Mouse (Mus musculus) spleen, postnatal 36 days (tissue): ENCODE data around the gene Slc16a11.

ENCODE experiments used
- DNase-seq, 2 experiments: peaks; one replicate each; pipeline ENCODE4 v3.0.0; 2022; ENCODE audit warnings: low spot score in 2 of 2, mixed read lengths in 1 of 2

Gene Slc16a11

GRCm38 (mm10) chr11:70200036-70200608, 12.4 kb upstream of the Slc16a11 start:
- no peak for DNase-seq

GRCm38 (mm10) chr11:70201691-70202090, 10.9 kb upstream of the Slc16a11 start:
- peak; percentile 60 to 68 for DNase-seq

- DNase-seq, result no peak
These were observed 5.8 kb upstream of the Slc16a11 start for GRCm38 (mm10) chr11:70206801-70207200.

GRCm38 (mm10) chr11:70207283-70207682, 5.3 kb upstream of the Slc16a11 start:
- DNase-seq, result no peak

GRCm38 (mm10) chr11:70208778-70209388, 3.7 kb upstream of the Slc16a11 start:
- no peak for DNase-seq

- no peak for DNase-seq
These were observed 1.9 kb upstream of the Slc16a11 start for GRCm38 (mm10) chr11:70210681-70211080.

- DNase-seq, result no peak
These were observed 580 bp upstream of the Slc16a11 start for GRCm38 (mm10) chr11:70211972-70212371.

- DNase-seq, result peak; percentile 44 to 58
These were observed 344 bp downstream of the Slc16a11 start for GRCm38 (mm10) chr11:70212896-70213295.

- DNase-seq, result no peak
These were observed 1.2 kb downstream of the Slc16a11 start for GRCm38 (mm10) chr11:70213736-70214135.

- no peak for DNase-seq
These were observed 1.8 kb downstream of the Slc16a11 start for GRCm38 (mm10) chr11:70214191-70214855.

GRCm38 (mm10) chr11:70214856-70215209, 2.3 kb downstream of the Slc16a11 start:
- DNase-seq, result no peak

- DNase-seq, result no peak
These were observed 2.7 kb downstream of the Slc16a11 start for GRCm38 (mm10) chr11:70215301-70215700.

GRCm38 (mm10) chr11:70216103-70216502, 3.6 kb downstream of the Slc16a11 start:
- DNase-seq, result no peak

- DNase-seq, result no peak
These were observed 5.5 kb downstream of the Slc16a11 start for GRCm38 (mm10) chr11:70218039-70218438.

- no peak for DNase-seq
These were observed 6.4 kb downstream of the Slc16a11 start for GRCm38 (mm10) chr11:70218741-70219470.

GRCm38 (mm10) chr11:70219873-70220272, 7.3 kb downstream of the Slc16a11 start:
- no peak for DNase-seq

- no peak for DNase-seq
These were observed 7.8 kb downstream of the Slc16a11 start for GRCm38 (mm10) chr11:70220323-70220722.

- peak; percentile 94 to 96 for DNase-seq
These were observed 8.4 kb downstream of the Slc16a11 start, which contains the start of gene Slc16a13 for GRCm38 (mm10) chr11:70220731-70221602. Slc16a13 (minus strand) TSS chr11:70221064.

- peak; percentile 31 to 42 for DNase-seq
These were observed 9.3 kb downstream of the Slc16a11 start for GRCm38 (mm10) chr11:70221603-70222500.

- no peak for DNase-seq
These were observed 11.2 kb downstream of the Slc16a11 start for GRCm38 (mm10) chr11:70223724-70224123.
